Mouse (Mus musculus) left cerebral cortex, postnatal 10 days (tissue): Measurements from ENCODE around the gene Agpat4. TPM values are rescaled to one million over a fixed set of nuclear protein-coding genes. Genes with fewer than 3 reads are reported as not detected.
A peak's percentile ranks its signal among the peaks of the same experiment; 100 is the strongest.

ENCODE experiments used
- DNase-seq, 2 experiments: peaks; one replicate each; pipeline ENCODE4 v3.0.0; 2021 to 2022; ENCODE audit warnings: low spot score in 2 of 2, mixed read lengths in 1 of 2; ENCODE audit errors: extremely low spot score in 1 of 2
- intact Hi-C: fragments of 180-260 bp; cut with DNase I; formaldehyde crosslinking; loops from one replicate; pipeline ENCODE4 v1.15.1; 2025
- total RNA-seq, 2 experiments: library from RNA; stranded (reverse); gene quantifications; 2 replicates each; pipeline ENCODE4 v1.2.3; 2021

Gene Agpat4
- total RNA-seq, 2 experiments from 2014 or later: 68.2 to 71.0 TPM

GRCm38 (mm10) chr17:12174221-12174620 is 55.7 kb downstream of the Agpat4 start:
- DNase-seq: no peak
- intact Hi-C loops: no loop called here

GRCm38 (mm10) chr17:12174896-12175295 is 56.4 kb downstream of the Agpat4 start:
- DNase-seq: no peak
- intact Hi-C loops: no loop called here

GRCm38 (mm10) chr17:12175626-12176025 is 57.1 kb downstream of the Agpat4 start:
- DNase-seq: no peak
- intact Hi-C loops: no loop called here

GRCm38 (mm10) chr17:12179339-12179738 is 60.8 kb downstream of the Agpat4 start:
- intact Hi-C loops: no loop called here
- DNase-seq: no peak

- no peak for DNase-seq
- intact Hi-C loops: no loop called here
These were observed 61.3 kb downstream of the Agpat4 start for GRCm38 (mm10) chr17:12179766-12180165.

- intact Hi-C loops: no loop called here
- no peak for DNase-seq
These were observed 64.4 kb downstream of the Agpat4 start for GRCm38 (mm10) chr17:12182702-12183485.

- intact Hi-C loops: no loop called here
- peak in 1 of 2 experiments; percentile 39 for DNase-seq
These were observed 65.8 kb downstream of the Agpat4 start for GRCm38 (mm10) chr17:12184283-12184682.

GRCm38 (mm10) chr17:12185855-12186254 is 67.4 kb downstream of the Agpat4 start:
- no peak for DNase-seq
- intact Hi-C loops: no loop called here

- no peak for DNase-seq
- intact Hi-C loops: no loop called here
These were observed 67.8 kb downstream of the Agpat4 start for GRCm38 (mm10) chr17:12186341-12186740.

- peak; percentile 35 to 40 for DNase-seq
- intact Hi-C loops: no loop called here
These were observed 69.3 kb downstream of the Agpat4 start for GRCm38 (mm10) chr17:12187782-12188181.

- intact Hi-C loops: no loop called here
- no peak for DNase-seq
These were observed 76.6 kb downstream of the Agpat4 start for GRCm38 (mm10) chr17:12195137-12195536.

- no peak for DNase-seq
- intact Hi-C loops: no loop called here
These were observed 77.1 kb downstream of the Agpat4 start for GRCm38 (mm10) chr17:12195604-12196003.

- DNase-seq: no peak
- intact Hi-C loops: no loop called here
These were observed 81.4 kb downstream of the Agpat4 start for GRCm38 (mm10) chr17:12199933-12200332.

- intact Hi-C loops: no loop called here
- no peak for DNase-seq
These were observed 82.6 kb downstream of the Agpat4 start for GRCm38 (mm10) chr17:12201086-12201485.

- intact Hi-C loops: no loop called here
- peak in 1 of 2 experiments; percentile 59 for DNase-seq
These were observed 85.0 kb downstream of the Agpat4 start for GRCm38 (mm10) chr17:12203414-12203897.

- intact Hi-C loops: no loop called here
- no peak for DNase-seq
These were observed 85.7 kb downstream of the Agpat4 start for GRCm38 (mm10) chr17:12204246-12204645.

GRCm38 (mm10) chr17:12204689-12205014 is 86.1 kb downstream of the Agpat4 start:
- intact Hi-C loops: no loop called here
- DNase-seq: no peak

- intact Hi-C loops: no loop called here
- DNase-seq: no peak
These were observed 86.7 kb downstream of the Agpat4 start for GRCm38 (mm10) chr17:12205015-12205693.

GRCm38 (mm10) chr17:12205694-12206075 is 87.2 kb downstream of the Agpat4 start:
- intact Hi-C loops: no loop called here
- DNase-seq: no peak

GRCm38 (mm10) chr17:12206248-12206647 is 87.7 kb downstream of the Agpat4 start:
- no peak for DNase-seq
- intact Hi-C loops: no loop called here
